Mouse (Mus musculus) embryonic facial prominence, embryonic 11.5 days (tissue): ENCODE data around the gene Asic3. TPM values are rescaled to one million over a fixed set of nuclear protein-coding genes. Genes with fewer than 3 reads are reported as not detected.
A peak's percentile ranks its signal among the peaks of the same experiment; 100 is the strongest.

ENCODE experiments used
- ATAC-seq: fragments of 200-750 bp; cut with Nextera tagmentation; replicated peaks from 2 replicates; pipeline ENCODE4 v1.8.0; 2017; ENCODE audit warnings: low read depth; ENCODE audit not compliant: insufficient number of reproducible peaks, low FRiP score, low TSS enrichment
- DNase-seq: peaks from one replicate; pipeline ENCODE4 v3.0.0-alpha.2; 2015; ENCODE audit warnings: low spot score
- H3K27ac ChIP-seq: fragments of 300-500 bp; sonication (generic); replicated peaks from 2 replicates; pipeline ENCODE4 v1.5.1; 2014; ENCODE audit warnings: mild to moderate bottlenecking, low read depth, low read length, control low read depth
- H3K27me3 ChIP-seq: fragments of 300-500 bp; sonication (generic); 2 replicates; pipeline ENCODE4 v1.6.1; 2014; ENCODE audit warnings: mild to moderate bottlenecking, low read length, moderate library complexity, mixed read lengths; ENCODE audit not compliant: control insufficient read depth, insufficient read depth
- H3K36me3 ChIP-seq: fragments of 300-500 bp; sonication (generic); replicated peaks from 2 replicates; pipeline ENCODE4 v1.6.1; 2014; ENCODE audit warnings: low read depth, mild to moderate bottlenecking, low read length, moderate library complexity, mixed read lengths; ENCODE audit not compliant: control insufficient read depth, insufficient read depth
- H3K4me1 ChIP-seq: fragments of 300-500 bp; sonication (generic); 2 replicates; pipeline ENCODE4 v1.6.1; 2014; ENCODE audit warnings: low read length, mixed read lengths; ENCODE audit not compliant: control insufficient read depth, insufficient read depth
- H3K4me2 ChIP-seq: fragments of 300-500 bp; sonication (generic); 2 replicates; pipeline ENCODE4 v1.6.1; 2014; ENCODE audit warnings: low read depth, mild to moderate bottlenecking, control low read depth, low read length, moderate library complexity
- H3K4me3 ChIP-seq: fragments of 300-500 bp; sonication (generic); 2 replicates; pipeline ENCODE4 v1.5.1; 2014; ENCODE audit warnings: low read depth, low read length, control low read depth
- H3K9ac ChIP-seq: fragments of 300-500 bp; sonication (generic); replicated peaks from 2 replicates; pipeline ENCODE4 v1.6.1; 2014; ENCODE audit warnings: mild to moderate bottlenecking, control low read depth, low read length
- H3K9me3 ChIP-seq: fragments of 300-500 bp; sonication (generic); replicated peaks from 2 replicates; pipeline ENCODE4 v1.6.1; 2016; ENCODE audit warnings: mild to moderate bottlenecking, low read length, inconsistent platforms, mixed read lengths; ENCODE audit not compliant: control insufficient read depth
- WGBS: fragments of 180-500 bp; shearing (Covaris S2); extraction: QIAGEN DNeasy Blood & Tissue Kit; methylation state at CpG from one replicate; pipeline ENCODE4 v1.1.7; 2014; 5-methylcytosine and 5-hydroxymethylcytosine counted together
- polyA plus RNA-seq: library from polyadenylated mRNA; unstranded; fragments of >200 nt; fragmentation: Nextera tagmentation; extraction: Ambion mirVana; gene quantifications from 2 replicates; pipeline ENCODE4 v1.2.1, GENCODE M21; 2014

Gene Asic3
- polyA plus RNA-seq, 1 experiment from 2014 or later: 0.42 TPM

GRCm38 (mm10) chr5:24383026-24383859 is 29.9 kb upstream of the Asic3 start:
- ATAC-seq: peak; percentile 86
- Histone ChIP-seq H3K27ac (no peak overlapping the region), H3K9me3 (no peaks in the 10 kb centered on the region), H3K27me3 (peaks cover 12% of the 10 kb centered on the region), H3K4me3 (peak overlapping the region; percentile 42), H3K4me2 (peak overlapping the region; percentile 79), H3K9ac (peak overlapping the region; percentile 46), H3K4me1 (peaks cover 3% of the 10 kb centered on the region; the same call in 1 of the 2 replicates), H3K36me3 (no peaks in the 10 kb centered on the region)
- WGBS: under 1% methylated on average over 34 of the region's 34 CpGs
- DNase-seq: peak; percentile 95

GRCm38 (mm10) chr5:24384407-24384806 is 28.8 kb upstream of the Asic3 start:
- H3K9ac ChIP-seq: no peak overlapping the region
- no peak overlapping the region for H3K27ac ChIP-seq
- no peaks in the 10 kb centered on the region for H3K36me3 ChIP-seq
- DNase-seq (no peak), ATAC-seq (no peak)
- H3K9me3 ChIP-seq: no peaks in the 10 kb centered on the region
- H3K27me3 ChIP-seq: peaks cover 14% of the 10 kb centered on the region
- H3K4me1 ChIP-seq: peaks cover 5% of the 10 kb centered on the region; the same call in 1 of the 2 replicates
- 61% methylated on average over 6 of the region's 6 CpGs for WGBS
- H3K4me2 ChIP-seq: no peak overlapping the region
- H3K4me3 ChIP-seq: no peak overlapping the region

GRCm38 (mm10) chr5:24385374-24385773 is 27.8 kb upstream of the Asic3 start:
- no peak overlapping the region for H3K4me3 ChIP-seq
- DNase-seq: no peak
- H3K9ac ChIP-seq: no peak overlapping the region
- H3K27ac ChIP-seq: no peak overlapping the region
- H3K4me1 ChIP-seq: peaks cover 5% of the 10 kb centered on the region; the same call in 1 of the 2 replicates
- WGBS: 87% methylated on average over 5 of the region's 5 CpGs
- H3K36me3 ChIP-seq: no peaks in the 10 kb centered on the region
- H3K27me3 ChIP-seq: peaks cover 14% of the 10 kb centered on the region
- no peak for ATAC-seq
- H3K9me3 ChIP-seq: no peaks in the 10 kb centered on the region
- H3K4me2 ChIP-seq: no peak overlapping the region

- Histone ChIP-seq H3K4me1 (peaks cover 5% of the 10 kb centered on the region; the same call in 1 of the 2 replicates), H3K4me3 (no peak overlapping the region), H3K4me2 (no peak overlapping the region), H3K9ac (no peak overlapping the region), H3K27ac (no peak overlapping the region), H3K27me3 (peaks cover 14% of the 10 kb centered on the region), H3K9me3 (no peaks in the 10 kb centered on the region), H3K36me3 (no peaks in the 10 kb centered on the region)
- DNase-seq (no peak), ATAC-seq (no peak)
- WGBS: 80% methylated on average over 10 of the region's 10 CpGs
These were observed 27.2 kb upstream of the Asic3 start for GRCm38 (mm10) chr5:24385887-24386550.

GRCm38 (mm10) chr5:24387264-24388241 is 25.6 kb upstream of the Asic3 start:
- Histone ChIP-seq H3K36me3 (no peaks in the 10 kb centered on the region), H3K4me3 (peak overlapping the region; percentile 43), H3K9me3 (no peaks in the 10 kb centered on the region), H3K4me1 (peaks cover 5% of the 10 kb centered on the region; the same call in 1 of the 2 replicates), H3K4me2 (peak overlapping the region; percentile 97), H3K27me3 (peaks cover 14% of the 10 kb centered on the region), H3K27ac (no peak overlapping the region), H3K9ac (peak overlapping the region; percentile 69)
- 0 out of 2 replicates have a peak, but pooled peaks have one; percentile 17 for ATAC-seq
- peak; percentile 67 for DNase-seq
- 2% methylated on average over 73 of the region's 73 CpGs for WGBS

GRCm38 (mm10) chr5:24388246-24388915 is 24.8 kb upstream of the Asic3 start:
- H3K27ac ChIP-seq: no peak overlapping the region
- no peaks in the 10 kb centered on the region for H3K36me3 ChIP-seq
- H3K4me2 ChIP-seq: peak overlapping the region; percentile 97
- 24% methylated on average over 25 of the region's 26 CpGs for WGBS
- peak overlapping the region; percentile 43 for H3K4me3 ChIP-seq
- peaks cover 14% of the 10 kb centered on the region for H3K27me3 ChIP-seq
- H3K9me3 ChIP-seq: no peaks in the 10 kb centered on the region
- peaks cover 5% of the 10 kb centered on the region; the same call in 1 of the 2 replicates for H3K4me1 ChIP-seq
- ATAC-seq (no peak), DNase-seq (no peak)
- H3K9ac ChIP-seq: peak overlapping the region; percentile 69

GRCm38 (mm10) chr5:24389011-24389657 is 24.1 kb upstream of the Asic3 start:
- Histone ChIP-seq H3K4me2 (no peak overlapping the region), H3K9me3 (no peaks in the 10 kb centered on the region), H3K9ac (no peak overlapping the region), H3K27me3 (peaks cover 14% of the 10 kb centered on the region), H3K36me3 (no peaks in the 10 kb centered on the region), H3K27ac (no peak overlapping the region), H3K4me3 (no peak overlapping the region), H3K4me1 (peaks cover 3% of the 10 kb centered on the region; the same call in 1 of the 2 replicates)
- ATAC-seq: no peak
- WGBS: 58% methylated on average over 6 of the region's 7 CpGs
- DNase-seq: peak; percentile 24
